Mouse (Mus musculus): ENCODE measurements at regions not wholly inside any gene's neighbourhood (a gene's known extent, or its start where the extent isn't known, plus 50 kb on each side); places are given as distances from the start of the nearest gene placed in this dataset.

- intact Hi-C loops (cut with DNase I): no loop called here
- DNase-seq: no peak
Observed at GRCm38 (mm10) chr15:72101730-72102129, 1732.6 kb upstream of the Gm6569 start.

GRCm38 (mm10) chr15:72105830-72106413 is 1728.4 kb upstream of the Gm6569 start:
- intact Hi-C loops (cut with DNase I): no loop called here

DNA sequence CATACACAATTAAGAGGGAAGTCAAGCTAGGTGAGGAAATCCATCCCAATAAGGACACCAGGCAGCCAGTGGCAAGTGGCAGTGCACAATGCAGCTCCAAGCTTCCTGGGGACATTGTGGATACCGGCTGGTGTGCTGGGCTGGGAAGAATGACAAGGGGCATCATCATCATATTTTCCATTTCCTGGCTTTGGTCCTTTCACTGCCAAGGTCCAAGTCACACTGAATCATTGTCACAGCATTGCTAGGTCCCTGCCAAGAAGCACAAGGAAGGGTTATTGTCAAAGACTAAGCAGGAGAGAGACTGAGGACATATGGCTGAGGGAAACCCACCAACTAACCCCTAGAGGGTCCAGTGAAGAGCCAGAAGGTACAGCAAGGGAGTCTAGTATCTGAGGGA is 1723.8 kb upstream of the Gm6569 start:
- intact Hi-C loops (cut with DNase I): no loop called here
- DNase-seq: no peak

More at GRCm38 (mm10) chr15:72105830-72106413, 1728.4 kb upstream of the Gm6569 start:
- no peak for DNase-seq

DNA sequence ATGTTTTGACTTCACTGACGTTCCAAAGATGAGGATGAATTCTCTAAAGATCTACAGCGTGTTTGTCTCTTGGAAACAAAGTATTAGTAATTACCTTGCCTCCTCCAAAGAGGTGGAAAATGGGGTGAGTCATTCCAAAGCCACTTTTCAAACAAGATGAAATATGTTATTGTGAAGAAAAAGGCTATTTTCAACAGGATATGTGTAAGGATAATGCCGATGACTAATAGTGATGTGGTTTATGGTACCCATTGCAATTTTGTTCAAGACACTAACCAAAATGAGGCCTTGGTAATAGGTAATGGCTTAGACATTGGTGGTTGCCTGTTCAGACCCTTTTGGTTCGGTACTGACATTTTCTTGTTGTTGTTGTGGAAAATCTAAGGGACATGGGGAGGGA is 1717.6 kb upstream of the Gm6569 start:
- intact Hi-C loops (cut with DNase I): no loop called here
- DNase-seq: no peak

- no peak for DNase-seq
- intact Hi-C loops (cut with DNase I): no loop called here
Observed at GRCm38 (mm10) chr15:72134226-72134625, 1700.1 kb upstream of the Gm6569 start.

- intact Hi-C loops (cut with DNase I): no loop called here
- no peak for DNase-seq
Observed at GRCm38 (mm10) chr15:72135992-72136617, 1698.3 kb upstream of the Gm6569 start.

DNA sequence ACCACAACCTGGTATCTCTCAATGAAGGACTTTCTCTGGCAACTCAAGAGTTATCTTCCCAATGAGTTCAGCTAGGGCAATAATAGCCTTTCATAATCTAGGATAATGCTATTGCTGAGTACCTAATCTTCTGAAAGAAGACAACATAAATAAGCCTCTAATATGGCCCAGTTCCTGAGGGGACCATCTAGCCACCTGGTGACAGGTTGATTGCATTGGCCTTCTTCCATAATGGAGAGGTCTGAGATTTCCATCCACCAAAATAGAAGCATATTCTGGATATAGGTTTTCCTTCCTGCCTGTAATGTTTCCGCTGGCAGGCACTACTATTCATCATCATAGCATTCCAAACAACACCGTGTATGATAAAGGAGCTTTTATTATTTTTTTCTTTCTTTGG is 1694.2 kb upstream of the Gm6569 start:
- DNase-seq: no peak
- intact Hi-C loops (cut with DNase I): no loop called here

DNA sequence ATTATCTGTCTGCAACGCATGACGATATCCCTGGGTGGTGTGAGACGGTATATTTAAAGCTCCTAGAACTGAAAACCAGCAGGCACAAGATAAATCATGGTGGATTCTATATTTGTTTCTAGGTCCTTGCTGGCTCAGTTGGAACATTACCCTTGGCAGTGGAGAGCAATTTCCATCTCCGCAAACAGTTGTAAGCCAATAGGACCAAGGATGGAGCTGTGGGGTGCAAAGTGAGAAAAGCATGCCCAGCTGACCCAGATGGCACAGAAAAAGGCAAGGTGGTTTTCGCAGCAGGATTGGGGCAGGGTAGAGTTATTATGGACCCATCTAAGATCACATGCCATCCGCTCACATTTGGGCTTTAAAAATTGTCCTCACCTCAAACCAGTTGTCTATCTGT is 1683.8 kb upstream of the Gm6569 start:
- intact Hi-C loops (cut with DNase I): no loop called here
- no peak for DNase-seq

DNA sequence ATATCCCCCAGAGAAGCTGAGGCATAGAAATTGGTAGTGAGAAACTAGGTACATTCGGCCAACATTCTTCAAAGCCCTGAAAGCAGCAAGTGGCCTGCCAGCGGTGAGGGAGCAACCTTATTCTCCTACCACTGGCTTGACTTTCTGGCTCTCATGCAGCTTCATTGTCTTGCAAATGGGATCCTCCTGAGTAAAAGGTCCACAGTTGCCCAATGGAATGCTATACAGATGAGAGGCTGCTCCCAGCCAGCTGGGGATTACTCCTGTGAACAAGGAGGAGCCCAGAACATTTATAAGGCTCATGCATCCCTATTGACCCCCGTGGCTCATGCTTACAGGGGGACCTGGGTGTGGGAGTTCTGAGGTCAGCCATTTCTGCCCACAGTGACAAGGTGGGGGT is 1675.9 kb upstream of the Gm6569 start:
- DNase-seq: no peak
- intact Hi-C loops (cut with DNase I): no loop called here

GRCm38 (mm10) chr15:72200861-72201260 is 1633.5 kb upstream of the Gm6569 start:
- peak; percentile 16 to 49 for DNase-seq

DNA sequence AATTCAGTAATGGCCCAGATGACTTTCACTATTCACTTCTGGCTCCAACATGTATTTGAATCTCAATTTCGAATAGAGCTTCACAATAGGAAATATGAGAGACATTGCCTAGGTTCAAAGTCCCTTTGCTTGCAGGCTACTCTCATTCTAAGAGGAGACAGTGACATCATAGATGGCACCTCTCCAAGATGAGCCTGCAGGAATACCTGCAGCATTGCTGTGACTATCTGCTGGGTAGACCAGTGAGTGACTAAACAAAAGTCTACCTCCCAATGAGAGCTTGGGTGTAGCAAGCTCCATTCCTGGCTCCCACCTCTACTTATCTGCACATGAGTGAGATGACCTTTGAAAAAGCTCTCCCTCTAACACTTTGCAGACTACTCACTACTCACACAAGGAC is 1632.6 kb upstream of the Gm6569 start:
- DNase-seq: no peak
- intact Hi-C loops (cut with DNase I): loop anchor here (5.0 to 10.0 kb wide), 2 partner anchors 117 to 821 kb away; no protein-coding TSS in a partner anchor

More at GRCm38 (mm10) chr15:72200861-72201260, 1633.5 kb upstream of the Gm6569 start:
- intact Hi-C loops (cut with DNase I): loop anchor here (5.0 to 10.0 kb wide), 2 partner anchors 116 to 821 kb away; no protein-coding TSS in a partner anchor

DNA sequence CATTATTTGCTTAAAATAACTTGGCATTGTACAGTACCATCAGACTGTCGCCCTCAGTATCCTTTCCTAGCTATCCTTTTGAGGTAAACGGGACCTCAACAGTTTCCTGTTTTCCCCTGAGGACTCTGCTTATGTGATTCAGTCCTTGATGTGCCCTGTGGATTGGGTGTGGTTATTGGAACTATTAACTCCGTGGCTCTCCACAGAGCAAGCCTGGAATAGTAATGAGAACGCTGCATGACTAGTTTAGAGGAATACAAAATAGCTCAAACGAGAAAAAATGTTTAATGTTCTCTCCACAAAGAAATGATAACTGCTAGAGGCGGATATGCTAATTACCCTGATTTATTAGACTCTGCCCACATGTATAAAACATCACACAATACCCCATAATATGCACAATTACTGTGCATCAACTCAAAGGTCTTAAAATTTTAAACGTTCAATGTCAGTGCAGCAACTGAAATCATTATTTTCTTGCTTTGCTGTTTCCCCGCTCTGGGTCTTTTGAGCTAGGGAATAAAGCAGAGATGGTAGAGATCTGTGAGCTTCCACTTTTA is 1629.0 kb upstream of the Gm6569 start:
- DNase-seq: no peak
- intact Hi-C loops (cut with DNase I): loop anchor here (5.0 to 10.0 kb wide), 3 partner anchors 121 to 837 kb away; no protein-coding TSS in a partner anchor

DNA sequence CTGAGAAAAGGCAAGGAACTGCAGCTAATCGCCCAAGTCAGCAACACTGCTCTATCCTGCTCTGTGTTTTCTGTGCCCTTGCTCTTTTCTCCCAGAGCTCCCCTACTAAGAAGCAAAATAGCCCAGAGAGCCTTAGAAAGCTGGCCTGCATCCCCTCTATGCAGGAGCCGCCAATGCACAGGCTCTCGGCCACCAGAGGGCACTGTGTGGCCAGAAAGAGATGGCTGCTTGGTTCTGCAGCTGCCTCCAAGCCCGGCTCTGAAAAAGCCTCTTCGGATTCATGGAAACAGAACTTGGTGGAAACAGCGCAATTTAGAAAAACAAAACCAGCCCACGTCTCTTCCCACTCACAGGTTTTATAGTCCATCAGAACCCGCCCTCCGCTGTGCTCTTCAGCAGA is 1628.4 kb upstream of the Gm6569 start:
- peak; percentile 56 to 79 for DNase-seq

DNA sequence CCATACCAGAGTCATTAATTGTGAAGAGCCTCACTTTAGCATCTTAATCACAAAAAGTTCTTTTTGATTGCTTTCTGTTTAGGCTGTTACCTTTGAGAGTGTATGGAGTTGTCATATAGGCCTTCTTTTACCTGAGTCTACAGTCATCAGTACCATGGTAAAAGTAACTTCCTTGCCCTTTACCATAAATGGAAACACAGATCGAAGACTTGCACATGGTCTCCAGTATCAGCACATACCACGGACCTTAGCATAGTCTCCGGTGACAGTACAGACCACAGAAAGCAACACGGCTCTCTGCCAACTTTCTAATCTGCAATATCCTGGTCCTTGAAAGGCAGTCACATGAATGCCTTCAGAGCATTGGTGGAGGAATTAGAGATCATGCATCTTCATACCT is 1626.8 kb upstream of the Gm6569 start:
- no peak for DNase-seq
- intact Hi-C loops (cut with DNase I): loop anchor here (2.0 to 10.0 kb wide), 4 partner anchors 123 to 835 kb away; no protein-coding TSS in a partner anchor

More for the DNA sequence above, 1628.4 kb upstream of the Gm6569 start:
- intact Hi-C loops (cut with DNase I): loop anchor here (2.0 to 10.0 kb wide), 4 partner anchors 121 to 836 kb away; no protein-coding TSS in a partner anchor

- intact Hi-C loops (cut with DNase I): loop anchor here (5.0 to 10.0 kb wide), 3 partner anchors 123 to 834 kb away; no protein-coding TSS in a partner anchor
- no peak for DNase-seq
Observed at GRCm38 (mm10) chr15:72208076-72208475, 1626.3 kb upstream of the Gm6569 start.

DNA sequence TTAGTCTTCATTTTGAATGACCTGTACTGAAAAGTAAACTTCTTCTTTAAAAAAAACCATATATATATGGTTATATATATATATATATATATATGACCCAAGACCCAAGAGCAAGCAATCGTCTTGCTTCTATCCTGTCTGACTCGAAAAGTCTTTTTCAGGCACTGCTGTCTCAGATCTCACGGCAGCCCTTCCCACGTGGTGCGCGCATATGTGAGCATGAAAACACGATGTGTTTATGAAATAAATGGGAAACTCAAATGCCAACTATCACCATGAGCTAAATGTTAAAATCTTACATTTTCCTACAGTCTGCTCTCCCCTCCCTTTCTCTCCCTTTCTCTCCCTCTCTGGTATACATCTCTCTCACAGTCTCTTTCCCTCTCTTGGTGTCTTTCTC is 1625.4 kb upstream of the Gm6569 start:
- intact Hi-C loops (cut with DNase I): loop anchor here (5.0 to 10.0 kb wide), 3 partner anchors 124 to 833 kb away; no protein-coding TSS in a partner anchor
- DNase-seq: no peak

- no peak for DNase-seq
- intact Hi-C loops (cut with DNase I): no loop called here
Observed at GRCm38 (mm10) chr15:72217731-72218130, 1616.6 kb upstream of the Gm6569 start.

DNA sequence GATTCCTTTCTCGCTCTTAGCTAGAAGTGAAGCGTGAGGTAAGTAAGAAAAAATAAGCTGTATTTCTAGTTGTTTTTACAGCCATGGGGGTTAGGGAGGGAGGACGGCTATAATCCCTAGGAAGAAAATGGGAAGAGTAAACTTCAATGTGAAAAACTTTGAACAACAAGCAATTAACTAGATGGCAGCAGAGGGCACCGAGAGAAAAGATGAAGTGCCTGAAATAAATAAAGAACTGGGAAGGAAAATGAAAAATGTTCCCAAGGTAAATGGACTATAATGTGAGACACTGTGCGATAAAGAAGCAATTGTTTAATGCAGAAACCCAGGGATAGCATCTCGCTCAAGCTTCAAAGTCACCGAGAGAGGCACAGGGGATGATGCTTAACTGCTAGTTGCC is 1614.4 kb upstream of the Gm6569 start:
- intact Hi-C loops (cut with DNase I): no loop called here

GRCm38 (mm10) chr15:72220786-72221185 is 1613.6 kb upstream of the Gm6569 start:
- DNase-seq: no peak

More for the DNA sequence above, 1614.4 kb upstream of the Gm6569 start:
- DNase-seq: no peak

GRCm38 (mm10) chr15:72232355-72232754 is 1602.0 kb upstream of the Gm6569 start:
- no peak for DNase-seq
- intact Hi-C loops (cut with DNase I): no loop called here

More at GRCm38 (mm10) chr15:72220786-72221185, 1613.6 kb upstream of the Gm6569 start:
- intact Hi-C loops (cut with DNase I): no loop called here

GRCm38 (mm10) chr15:72264619-72265018 is 1569.7 kb upstream of the Gm6569 start:
- no peak for DNase-seq
- intact Hi-C loops (cut with DNase I): no loop called here
